Mouse (Mus musculus) small intestine, adult 10 weeks (tissue): ENCODE results near the gene Srd5a3. TPM values are rescaled to one million over a fixed set of nuclear protein-coding genes. Genes with fewer than 3 reads are reported as not detected.

Source experiments
- polyA plus RNA-seq: library from polyadenylated mRNA; stranded (reverse); fragments of 350-450 nt; fragmentation: Illumina TruSeq; extraction: RNeasy Lipid Tissue Mini Kit (QIAGEN cat#74804); gene quantifications from one replicate; pipeline ENCODE4 v1.2.3, GENCODE M21; 2014; ENCODE audit warnings: low replicate concordance

Gene Srd5a3
- polyA plus RNA-seq, result 16.1 TPM

GRCm38 (mm10) chr5:76139808-76140729, at the start of gene Srd5a3:
Gene Srd5a3, plus strand, starts transcription at chr5:76140271.

GRCm38 (mm10) chr5:76183750-76184261, 43.7 kb downstream of the Srd5a3 start, which contains the start of gene Tmem165:
Gene Tmem165, plus strand, starts transcription at chr5:76183880.

Other genes with a start within 250 kb of the Srd5a3 start
- gene Kdr, start 161.8 kb upstream of the Srd5a3 start, polyA plus RNA-seq, result 13.1 TPM
- 178 TPM for gene Tmem165, start 43.6 kb downstream of the Srd5a3 start, polyA plus RNA-seq
- 75.9 TPM for gene Clock, start 164.5 kb downstream of the Srd5a3 start, polyA plus RNA-seq
- gene Pdcl2, start 190.9 kb downstream of the Srd5a3 start, polyA plus RNA-seq, result not detected
- gene Nmu, start 223.5 kb downstream of the Srd5a3 start, polyA plus RNA-seq, result 6.6 TPM